Mouse (Mus musculus): ENCODE measurements around the gene Gk5.
"Not testable (repeated sequence)": the region's sequence is repeated elsewhere in the genome, so short reads cannot be mapped to it uniquely, and the experiment has no call there.

Gene Gk5

DNA sequence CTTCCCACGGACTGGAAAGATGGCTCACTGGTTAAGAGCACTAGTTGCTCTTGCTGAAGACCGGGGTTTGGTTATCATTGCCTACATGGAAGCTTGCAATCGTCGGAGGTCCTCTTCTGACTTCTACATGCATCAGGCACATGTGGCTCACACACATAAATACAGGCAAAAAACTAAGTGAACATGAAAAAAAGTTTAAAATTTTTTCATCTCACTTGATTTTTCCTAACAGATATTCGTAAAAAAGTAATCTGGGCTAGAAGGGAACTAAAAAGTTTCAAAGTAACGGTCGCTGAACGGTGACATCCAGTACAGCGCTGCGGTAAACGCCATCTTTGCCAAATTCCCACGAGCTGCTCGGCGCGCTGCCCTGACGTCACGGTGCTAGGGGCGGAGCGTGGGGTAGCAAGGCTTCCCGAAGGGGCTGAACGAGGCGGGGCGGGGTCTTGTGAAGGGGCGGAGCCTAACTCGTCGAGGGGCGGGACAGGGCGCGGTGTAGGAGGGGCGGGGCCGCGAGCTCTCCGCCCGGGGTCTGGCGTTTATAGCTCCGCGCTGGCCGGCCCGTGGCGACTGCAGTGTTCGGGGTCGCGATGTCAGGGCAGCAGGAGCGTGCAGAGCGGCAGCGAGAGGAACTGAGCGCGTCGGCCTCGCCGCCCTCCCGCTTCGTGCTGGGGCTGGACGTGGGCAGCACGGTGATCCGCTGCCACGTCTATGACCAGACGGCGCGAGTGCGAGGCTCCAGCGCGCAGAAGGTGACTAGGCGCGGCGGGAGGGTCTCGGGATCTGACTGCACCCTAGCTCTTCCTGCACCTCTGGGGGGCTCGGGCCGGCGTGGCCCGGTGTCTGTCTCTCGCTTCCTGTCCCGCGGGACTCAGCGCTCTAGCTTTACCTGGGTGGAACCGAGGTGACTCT lies at the start of gene Gk5:
Gene Gk5, plus strand, starts transcription at position 502 of the 912 bp plus-strand sequence.
- DNase-seq (ENCODE audit: low spot score): peak; percentile 97

DNA sequence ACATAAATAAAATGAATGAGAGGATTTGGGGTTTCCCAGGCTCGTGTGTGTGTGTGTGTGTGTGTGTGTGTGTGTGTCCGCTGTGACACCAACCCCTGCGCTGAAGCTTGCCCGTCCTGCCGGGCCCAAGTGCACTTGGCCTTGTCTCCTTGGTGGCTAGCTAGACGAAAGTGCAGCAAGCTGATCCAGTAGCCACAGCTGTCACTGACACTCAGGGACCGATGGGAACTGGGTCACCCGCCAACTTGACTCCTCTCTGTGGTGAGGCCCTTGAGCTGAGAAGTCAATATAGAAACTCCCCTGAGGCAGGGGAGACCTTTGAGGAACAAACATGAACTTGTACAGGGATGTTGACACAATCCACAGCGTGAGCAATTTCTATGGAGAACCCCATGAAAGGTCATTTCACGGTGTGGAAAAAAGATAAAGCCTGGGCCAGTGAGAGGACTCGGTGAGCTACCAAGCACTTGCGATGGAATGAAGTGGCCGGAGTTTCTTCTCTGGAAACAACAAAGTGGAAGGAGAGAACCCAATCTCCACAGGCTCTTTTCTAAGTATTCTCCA lies 40.3 kb upstream of the Gk5 start:
- no peak for DNase-seq (ENCODE audit: low spot score)

GRCm38 (mm10) chr9:96085293-96085692 lies 33.9 kb upstream of the Gk5 start:
- no peak for DNase-seq (ENCODE audit: low spot score)

DNA sequence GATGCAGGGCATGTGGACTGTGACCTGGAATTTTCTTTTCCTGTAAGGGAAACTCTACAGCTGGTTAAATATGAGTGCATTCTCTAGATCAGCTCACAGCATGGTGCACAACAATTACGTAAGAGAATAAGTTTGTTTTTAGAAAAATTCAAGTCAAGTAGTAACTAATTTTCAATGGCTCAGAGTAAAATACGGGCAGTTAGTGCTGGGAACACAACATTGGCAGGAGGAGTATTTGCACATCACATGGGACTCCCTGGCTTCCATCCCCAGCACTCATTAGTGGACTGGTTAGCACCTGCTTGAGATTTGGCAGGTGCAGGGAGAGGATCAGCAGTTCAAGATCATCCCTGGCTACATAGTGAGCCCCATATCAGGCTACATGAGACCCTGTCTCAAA lies 31.5 kb upstream of the Gk5 start:
- DNase-seq (ENCODE audit: low spot score): no peak

- DNase-seq (ENCODE audit: low spot score): not testable (repeated sequence)
Observed at GRCm38 (mm10) chr9:96088456-96088855, 30.7 kb upstream of the Gk5 start.

GRCm38 (mm10) chr9:96092637-96093036 lies 26.5 kb upstream of the Gk5 start:
- not testable (repeated sequence) for DNase-seq (ENCODE audit: low spot score)

- no peak for DNase-seq (ENCODE audit: low spot score)
Observed at GRCm38 (mm10) chr9:96093221-96093620, 25.9 kb upstream of the Gk5 start.

DNA sequence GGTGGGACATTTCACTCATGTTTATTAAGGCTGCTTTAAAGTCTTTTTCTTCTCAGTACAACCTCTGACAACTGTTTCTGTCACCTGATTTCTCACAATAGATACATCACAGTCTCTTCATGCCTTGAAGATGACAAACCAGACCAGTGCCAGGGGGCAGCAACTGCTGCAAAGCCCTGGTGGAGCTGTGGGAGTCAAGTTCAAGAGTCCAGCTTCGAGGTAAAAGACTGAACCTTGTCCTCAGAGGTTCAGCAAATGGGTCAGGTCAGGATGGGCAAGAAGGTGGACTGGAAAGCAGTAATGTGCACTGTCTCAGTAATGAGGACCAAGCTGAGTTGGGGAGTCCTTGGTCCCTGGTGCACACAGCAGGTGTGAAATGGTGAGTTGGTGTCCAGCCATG lies 24.8 kb upstream of the Gk5 start:
- no peak for DNase-seq (ENCODE audit: low spot score)

- DNase-seq (ENCODE audit: low spot score): no peak
Observed at GRCm38 (mm10) chr9:96095192-96095591, 24.0 kb upstream of the Gk5 start.

GRCm38 (mm10) chr9:96102846-96103245 lies 16.3 kb upstream of the Gk5 start:
- DNase-seq (ENCODE audit: low spot score): no peak

GRCm38 (mm10) chr9:96112879-96113361 lies 6.2 kb upstream of the Gk5 start:
- DNase-seq (ENCODE audit: low spot score): no peak

- DNase-seq (ENCODE audit: low spot score): no peak
Observed at GRCm38 (mm10) chr9:96116801-96117200, 2.4 kb upstream of the Gk5 start.

- DNase-seq (ENCODE audit: low spot score): peak; percentile 51
Observed at GRCm38 (mm10) chr9:96118216-96118615, 946 bp upstream of the Gk5 start.

DNA sequence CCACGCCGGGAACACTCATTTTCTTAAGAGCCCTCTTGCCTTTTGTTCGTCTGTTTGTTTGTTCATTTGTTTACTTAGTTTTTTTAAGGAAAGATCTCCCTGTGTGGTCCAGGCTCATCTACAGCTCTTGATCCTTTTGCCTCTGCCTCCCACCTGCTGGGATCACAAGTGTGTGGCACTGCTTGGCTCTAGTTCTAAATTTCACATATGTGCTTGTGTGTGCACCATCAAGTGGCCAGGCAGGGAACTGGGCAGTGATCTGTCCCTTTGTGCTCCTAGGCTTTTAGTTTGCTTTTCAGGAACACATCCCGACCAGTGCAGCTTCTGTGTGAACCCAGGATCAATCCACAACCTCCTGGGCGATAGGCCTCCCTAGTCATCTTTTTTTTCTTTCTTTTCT lies 8.8 kb downstream of the Gk5 start:
- no peak for DNase-seq (ENCODE audit: low spot score)

DNA sequence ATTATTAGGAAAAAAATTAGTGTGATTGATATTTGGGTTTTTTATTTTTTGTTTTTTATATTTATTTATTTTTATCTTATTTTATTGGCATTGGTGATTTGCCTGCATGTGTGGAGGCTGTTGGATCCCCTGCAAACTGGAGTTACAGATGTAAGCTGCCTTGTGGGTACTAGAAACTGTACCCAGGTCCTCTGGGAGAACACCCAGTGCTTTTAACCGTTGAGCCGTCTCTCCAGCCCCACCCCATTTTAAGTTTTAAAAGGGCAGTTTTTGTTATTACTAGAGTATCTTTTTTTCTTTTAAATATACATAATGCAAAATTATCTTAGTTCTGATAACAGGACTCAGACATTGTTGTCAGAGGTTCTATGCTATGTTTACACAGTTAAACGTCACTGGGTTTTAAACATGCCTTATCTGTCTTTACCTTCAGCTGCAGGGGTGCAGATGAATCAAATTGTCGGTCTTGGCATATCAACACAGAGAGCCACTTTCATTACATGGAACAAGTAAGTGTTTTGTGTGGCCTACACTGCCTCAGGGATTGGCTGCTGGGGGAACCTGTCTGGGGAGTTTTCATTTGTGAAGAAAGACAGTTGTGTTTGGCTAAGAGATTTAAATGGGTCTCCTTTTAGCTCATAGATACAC lies 13.9 kb downstream of the Gk5 start:
- no peak for DNase-seq (ENCODE audit: low spot score)

GRCm38 (mm10) chr9:96134470-96134869 lies 15.3 kb downstream of the Gk5 start:
- no peak for DNase-seq (ENCODE audit: low spot score)

DNA sequence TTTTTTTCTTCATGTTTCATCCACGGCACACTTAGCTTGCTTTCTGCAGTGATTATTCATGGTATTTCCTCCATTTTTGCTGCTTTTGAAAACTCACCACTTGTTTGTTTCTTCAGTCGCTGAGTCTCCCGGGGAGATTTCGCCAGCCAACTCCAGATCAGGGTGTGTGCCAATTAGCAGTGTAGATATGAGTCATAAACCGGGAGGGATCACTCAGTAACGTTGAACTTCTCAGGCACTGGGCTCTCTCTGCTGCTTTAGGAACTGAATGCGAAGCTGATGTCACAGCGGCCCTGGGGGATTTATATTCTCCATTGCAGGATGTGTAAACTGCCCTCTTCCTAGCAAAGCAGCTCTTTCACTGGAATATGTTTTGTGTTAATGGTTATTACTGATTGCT lies 15.8 kb downstream of the Gk5 start:
- peak; percentile 82 for DNase-seq (ENCODE audit: low spot score)

GRCm38 (mm10) chr9:96135461-96135860 lies 16.3 kb downstream of the Gk5 start:
- DNase-seq (ENCODE audit: low spot score): no peak

DNA sequence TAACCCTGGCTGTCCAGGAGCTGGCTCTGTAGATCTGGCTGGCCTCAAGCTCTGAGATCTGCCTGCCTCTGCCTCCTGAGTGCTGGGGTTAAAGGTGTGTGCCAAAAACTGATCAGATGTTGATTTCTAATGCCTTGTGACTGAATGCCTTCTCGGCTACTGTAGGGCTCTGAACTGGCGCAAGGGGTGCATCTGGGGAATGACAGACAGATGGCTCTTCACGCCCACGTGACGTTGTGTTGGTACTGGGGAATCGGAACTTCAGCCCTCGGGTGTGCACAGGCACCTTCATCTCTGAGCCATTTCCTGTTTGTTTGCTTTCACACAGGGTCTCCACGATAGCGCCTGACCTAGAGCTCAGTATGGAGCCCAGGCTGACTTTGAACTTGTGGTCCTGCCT lies 19.8 kb downstream of the Gk5 start:
- DNase-seq (ENCODE audit: low spot score): no peak

GRCm38 (mm10) chr9:96139876-96140275 lies 20.7 kb downstream of the Gk5 start:
- no peak for DNase-seq (ENCODE audit: low spot score)

DNA sequence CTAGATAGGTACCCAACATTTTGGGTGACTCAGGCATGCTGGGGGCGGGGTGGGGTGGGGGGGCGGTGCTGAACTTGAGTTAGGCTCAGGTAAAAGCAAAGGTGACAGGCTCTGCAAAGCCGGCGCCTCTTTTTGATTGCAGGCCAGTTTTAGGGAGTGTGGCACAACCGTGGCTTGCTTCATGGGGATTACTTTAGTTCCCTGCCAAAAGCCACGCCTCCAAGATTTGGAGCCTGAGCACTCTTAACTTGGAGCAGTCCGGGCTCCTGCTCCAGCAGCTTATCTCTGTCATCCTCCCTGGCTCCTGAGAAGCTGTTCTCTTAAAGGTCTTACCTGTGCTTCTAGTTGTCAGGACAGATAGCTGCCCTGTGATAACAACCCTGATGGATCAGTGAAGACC lies 21.8 kb downstream of the Gk5 start:
- no peak for DNase-seq (ENCODE audit: low spot score)

DNA sequence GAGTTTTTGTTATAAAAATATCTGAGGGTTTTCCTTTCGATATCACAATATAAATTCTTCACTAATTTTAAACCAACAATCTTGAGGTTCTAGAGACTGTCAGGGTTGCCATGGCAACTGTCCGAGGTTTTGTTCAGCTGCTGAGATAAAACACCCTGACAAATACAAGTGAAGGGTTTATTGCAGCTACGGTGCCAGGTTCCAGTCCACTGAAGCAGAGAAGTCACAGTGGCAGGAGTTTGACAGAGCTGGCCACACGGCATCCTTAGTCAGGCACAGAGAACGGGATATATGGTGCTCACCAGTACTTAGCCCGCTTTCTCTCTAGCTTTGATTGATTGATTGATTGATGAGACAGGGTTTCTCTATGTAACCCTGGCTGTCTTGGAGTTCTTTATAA lies 23.3 kb downstream of the Gk5 start:
- no peak for DNase-seq (ENCODE audit: low spot score)

GRCm38 (mm10) chr9:96143633-96144032 lies 24.5 kb downstream of the Gk5 start:
- no peak for DNase-seq (ENCODE audit: low spot score)

Measured in MN1 (cell line).